Mouse (Mus musculus) myocyte (in vitro differentiated cells): ENCODE measurements at regions not wholly inside any gene's neighbourhood (a gene's known extent, or its start where the extent isn't known, plus 50 kb on each side); places are given as distances from the start of the nearest gene placed in this dataset.

Experiments
- H3K27me3 ChIP-seq: one replicate; pipeline ENCODE4 v1.6.1; 2011; ENCODE audit not compliant: control insufficient read depth, insufficient read depth, insufficient read length
- H3K36me3 ChIP-seq: one replicate; pipeline ENCODE4 v1.6.1; 2011; ENCODE audit not compliant: control insufficient read depth, insufficient read depth
- H3K4me2 ChIP-seq: one replicate; pipeline ENCODE4 v1.6.1; 2011; ENCODE audit warnings: low read depth, control low read depth
- H3K4me3 ChIP-seq: one replicate; pipeline ENCODE4 v1.5.1; 2011; ENCODE audit warnings: mild to moderate bottlenecking, control low read depth, moderate library complexity
- H3K79me2 ChIP-seq: one replicate; pipeline ENCODE4 v1.6.1; 2011; ENCODE audit not compliant: control insufficient read depth, insufficient read depth
- H3ac ChIP-seq: one replicate; pipeline ENCODE4 v1.6.1; 2011; ENCODE audit not compliant: control insufficient read depth, insufficient read length
- CEBPB ChIP-seq: IDR thresholded peaks from 2 replicates; pipeline ENCODE4 v1.6.1; 2011; ENCODE audit warnings: mild to moderate bottlenecking, moderate library complexity; ENCODE audit not compliant: poor library complexity, insufficient read depth, severe bottlenecking
- E2F4 ChIP-seq: IDR thresholded peaks from one replicate; pipeline ENCODE4 v1.6.1; 2011; ENCODE audit warnings: mild to moderate bottlenecking, control low read depth, moderate library complexity; ENCODE audit not compliant: insufficient read depth
- MAX ChIP-seq: IDR thresholded peaks from one replicate; pipeline ENCODE4 v1.6.1; 2011; ENCODE audit warnings: low read depth, mild to moderate bottlenecking, control low read depth
- MYOD1 ChIP-seq, 3 experiments: IDR thresholded peaks; one replicate each; pipeline ENCODE4 v1.6.1; 2011; ENCODE audit warnings: control low read depth in 2 of 3, low read depth in 2 of 3, mild to moderate bottlenecking in 2 of 3, moderate library complexity in 1 of 3; ENCODE audit not compliant: insufficient read length in 2 of 3, control insufficient read depth in 1 of 3
- MYOG ChIP-seq, 3 experiments: IDR thresholded peaks; one replicate each; pipeline ENCODE4 v1.6.1; 2011; ENCODE audit warnings: control low read depth in 2 of 3, low read depth in 2 of 3, mild to moderate bottlenecking in 2 of 3; ENCODE audit not compliant: insufficient read length in 2 of 3, control insufficient read depth in 1 of 3, insufficient read depth in 1 of 3
- POLR2A ChIP-seq: IDR thresholded peaks from one replicate; pipeline ENCODE4 v1.6.1; 2011; ENCODE audit warnings: low read depth, mild to moderate bottlenecking, control low read depth, moderate library complexity; ENCODE audit not compliant: insufficient read length
- POLR2AphosphoS2 ChIP-seq: IDR thresholded peaks from one replicate; pipeline ENCODE4 v1.6.1; 2011; ENCODE audit warnings: low read depth, control low read depth; ENCODE audit not compliant: insufficient read length
- REST ChIP-seq: IDR thresholded peaks from one replicate; pipeline ENCODE4 v1.6.1; 2011; ENCODE audit warnings: mild to moderate bottlenecking, control low read depth, moderate library complexity; ENCODE audit not compliant: insufficient read depth, insufficient read length
- SRF ChIP-seq: IDR thresholded peaks from one replicate; pipeline ENCODE4 v1.6.1; 2011; ENCODE audit warnings: low read depth; ENCODE audit not compliant: control insufficient read depth, insufficient read length
- TCF12 ChIP-seq: IDR thresholded peaks from one replicate; pipeline ENCODE4 v1.6.1; 2011; ENCODE audit warnings: mild to moderate bottlenecking, control low read depth; ENCODE audit not compliant: poor library complexity, insufficient read depth, severe bottlenecking
- TCF3 ChIP-seq: IDR thresholded peaks from one replicate; pipeline ENCODE4 v1.6.1; 2011; ENCODE audit warnings: low read depth, control low read depth; ENCODE audit not compliant: insufficient read length
- USF1 ChIP-seq: IDR thresholded peaks from one replicate; pipeline ENCODE4 v1.6.1; 2011; ENCODE audit warnings: low read depth, mild to moderate bottlenecking, control low read depth, moderate library complexity

DNA sequence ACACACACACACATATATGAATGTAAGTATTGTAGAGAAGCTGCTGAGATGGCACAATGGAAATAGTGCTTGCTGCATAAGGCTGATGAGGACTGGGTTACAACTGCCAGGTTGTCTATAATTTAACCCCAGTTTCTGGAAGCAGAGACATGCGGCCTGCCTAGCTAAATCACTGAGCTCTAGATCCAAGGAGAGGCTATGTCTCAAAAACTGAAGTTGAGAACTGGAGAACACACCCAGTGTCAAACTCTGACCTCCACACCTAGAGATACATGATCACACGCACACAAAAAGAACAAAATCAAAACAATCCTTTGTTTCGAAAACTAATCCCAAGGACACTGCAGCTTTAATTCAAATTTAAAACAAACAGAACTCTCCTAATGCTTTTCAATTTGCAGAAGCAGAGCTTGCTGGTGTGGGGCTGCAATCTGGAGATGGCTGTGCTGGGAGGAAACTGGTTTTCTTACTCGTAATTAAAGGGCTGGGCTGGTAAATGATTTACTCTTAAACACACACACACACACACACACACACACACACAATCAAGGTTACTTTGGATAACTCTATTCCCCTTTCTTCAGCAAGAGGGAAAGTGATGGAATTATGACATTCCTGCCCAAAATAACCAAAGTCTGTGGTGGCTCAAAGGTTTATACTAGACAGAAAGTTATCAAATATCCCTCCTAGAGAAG lies 299.3 kb upstream of the Cited2 start:
- H3K27me3 ChIP-seq = no peaks in the 10 kb centered on the region
- no peak overlapping the region for H3K4me2 ChIP-seq
- no peak overlapping the region for H3K4me3 ChIP-seq
- H3K36me3 ChIP-seq = no peaks in the 10 kb centered on the region
- H3ac ChIP-seq = no peak overlapping the region
- no peak for TF ChIP-seq SRF
- no peak for TF ChIP-seq POLR2A
- no peak for TF ChIP-seq POLR2AphosphoS2
- TF ChIP-seq MAX = no peak
- no peak for TF ChIP-seq MYOD1 (IDR thresholded peaks at IDR 0.05; ENCODE audit: control insufficient read depth in 1 of 3, insufficient read length in 2 of 3, low read depth in 2 of 3)
- TF ChIP-seq E2F4 = no peak
- TF ChIP-seq USF1 = no peak
- TF ChIP-seq TCF12 = no peak
- TF ChIP-seq TCF3 = no peak
- no peak for TF ChIP-seq CEBPB
- TF ChIP-seq MYOG (IDR thresholded peaks at IDR 0.05; ENCODE audit: control insufficient read depth in 1 of 3, insufficient read depth in 1 of 3, insufficient read length in 2 of 3, low read depth in 2 of 3) = no peak
- TF ChIP-seq REST = no peak
- H3K79me2 ChIP-seq = no peaks in the 10 kb centered on the region

DNA sequence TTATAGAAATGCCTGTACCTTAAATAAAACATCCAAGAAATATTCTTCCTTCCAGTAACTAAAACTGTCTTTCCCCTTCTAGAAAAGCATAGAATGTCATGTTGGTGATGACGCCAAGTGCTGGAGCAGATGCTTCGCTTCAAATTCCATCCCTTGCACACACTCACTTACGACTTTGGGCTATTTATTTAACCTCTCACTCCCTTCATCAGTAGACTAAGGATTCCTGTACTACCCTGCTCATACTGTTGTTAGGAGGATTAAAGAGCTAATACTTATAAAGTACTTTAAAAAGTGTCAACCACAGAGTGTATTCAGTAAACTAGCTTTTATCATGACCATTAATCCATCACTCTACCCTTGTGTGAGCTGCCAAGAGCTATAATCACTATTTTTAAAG lies 296.8 kb upstream of the Cited2 start:
- Histone ChIP-seq H3K79me2 (no peaks in the 10 kb centered on the region), H3ac (no peak overlapping the region), H3K36me3 (no peaks in the 10 kb centered on the region), H3K4me3 (no peak overlapping the region), H3K27me3 (no peaks in the 10 kb centered on the region), H3K4me2 (no peak overlapping the region)
- TF ChIP-seq TCF12 = no peak
- no peak for TF ChIP-seq POLR2A
- TF ChIP-seq MYOG (IDR thresholded peaks at IDR 0.05; ENCODE audit: control insufficient read depth in 1 of 3, insufficient read depth in 1 of 3, insufficient read length in 2 of 3, low read depth in 2 of 3) = no peak
- TF ChIP-seq SRF = no peak
- TF ChIP-seq TCF3 = no peak
- no peak for TF ChIP-seq POLR2AphosphoS2
- no peak for TF ChIP-seq MAX
- no peak for TF ChIP-seq USF1
- TF ChIP-seq MYOD1 (IDR thresholded peaks at IDR 0.05; ENCODE audit: control insufficient read depth in 1 of 3, insufficient read length in 2 of 3, low read depth in 2 of 3) = no peak
- TF ChIP-seq REST = no peak
- no peak for TF ChIP-seq E2F4
- no peak for TF ChIP-seq CEBPB

DNA sequence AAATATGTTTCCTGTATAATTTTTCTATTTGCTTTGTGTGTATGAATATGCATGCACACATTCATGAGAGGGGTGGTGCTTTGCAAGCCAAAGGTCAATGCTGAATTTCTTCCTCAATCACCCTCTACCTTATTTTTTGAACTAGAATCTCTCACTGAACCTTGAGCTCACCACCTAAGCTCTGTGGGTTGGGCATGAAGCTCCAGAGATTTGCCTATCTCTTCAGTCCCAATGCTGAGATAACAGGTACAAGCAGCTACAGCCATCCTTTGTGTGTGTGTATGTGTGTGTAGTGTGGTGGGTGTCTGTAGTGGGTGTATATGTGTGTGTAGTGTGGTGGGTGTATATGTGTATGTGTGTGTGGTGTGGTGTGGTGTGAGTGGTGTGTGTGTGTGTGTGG lies 295.7 kb upstream of the Cited2 start:
- Histone ChIP-seq H3K4me3 (no peak overlapping the region), H3ac (no peak overlapping the region)

DNA sequence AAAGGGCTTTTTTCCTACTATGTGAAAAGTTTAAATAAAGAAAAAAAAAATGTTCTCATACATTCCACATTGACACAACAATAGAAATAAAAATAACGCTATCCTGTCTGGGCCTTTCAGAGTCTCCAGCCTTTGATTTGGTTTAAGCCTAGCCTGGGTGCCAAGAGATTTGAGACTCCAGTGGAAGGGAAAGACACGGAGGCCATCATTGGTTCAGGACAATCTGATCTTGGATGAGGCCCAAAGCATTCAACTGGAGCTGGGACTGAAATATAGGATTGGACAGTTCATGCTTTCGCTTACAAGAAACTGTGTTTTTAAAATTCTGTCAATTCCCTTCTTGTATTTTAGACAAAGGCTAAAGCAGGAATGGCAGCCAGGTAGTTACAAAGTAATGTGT lies 294.7 kb upstream of the Cited2 start:
- no peak overlapping the region for H3K4me3 ChIP-seq
- no peak overlapping the region for H3ac ChIP-seq
- no peak overlapping the region for H3K4me2 ChIP-seq
- no peaks in the 10 kb centered on the region for H3K36me3 ChIP-seq
- H3K79me2 ChIP-seq = no peaks in the 10 kb centered on the region
- no peak for TF ChIP-seq SRF
- TF ChIP-seq POLR2AphosphoS2 = no peak
- TF ChIP-seq MAX = no peak
- TF ChIP-seq USF1 = no peak
- no peak for TF ChIP-seq TCF3
- no peak for TF ChIP-seq POLR2A
- TF ChIP-seq REST = no peak
- TF ChIP-seq MYOD1 (IDR thresholded peaks at IDR 0.05; ENCODE audit: control insufficient read depth in 1 of 3, insufficient read length in 2 of 3, low read depth in 2 of 3) = no peak
- no peak for TF ChIP-seq MYOG (IDR thresholded peaks at IDR 0.05; ENCODE audit: control insufficient read depth in 1 of 3, insufficient read depth in 1 of 3, insufficient read length in 2 of 3, low read depth in 2 of 3)
- no peak for TF ChIP-seq CEBPB
- no peak for TF ChIP-seq E2F4
- TF ChIP-seq TCF12 = no peak
- H3K27me3 ChIP-seq = no peaks in the 10 kb centered on the region

More for the DNA sequence above, 295.7 kb upstream of the Cited2 start:
- H3K4me2 ChIP-seq = no peak overlapping the region
- no peaks in the 10 kb centered on the region for H3K79me2 ChIP-seq
- no peaks in the 10 kb centered on the region for H3K27me3 ChIP-seq
- H3K36me3 ChIP-seq = no peaks in the 10 kb centered on the region
- TF ChIP-seq REST = no peak
- TF ChIP-seq MYOD1 (IDR thresholded peaks at IDR 0.05; ENCODE audit: control insufficient read depth in 1 of 3, insufficient read length in 2 of 3, low read depth in 2 of 3) = no peak
- no peak for TF ChIP-seq E2F4
- TF ChIP-seq SRF = no peak
- TF ChIP-seq POLR2A = no peak
- TF ChIP-seq USF1 = no peak
- TF ChIP-seq TCF12 = no peak
- no peak for TF ChIP-seq MAX
- TF ChIP-seq CEBPB = no peak
- no peak for TF ChIP-seq POLR2AphosphoS2
- no peak for TF ChIP-seq MYOG (IDR thresholded peaks at IDR 0.05; ENCODE audit: control insufficient read depth in 1 of 3, insufficient read depth in 1 of 3, insufficient read length in 2 of 3, low read depth in 2 of 3)
- no peak for TF ChIP-seq TCF3

DNA sequence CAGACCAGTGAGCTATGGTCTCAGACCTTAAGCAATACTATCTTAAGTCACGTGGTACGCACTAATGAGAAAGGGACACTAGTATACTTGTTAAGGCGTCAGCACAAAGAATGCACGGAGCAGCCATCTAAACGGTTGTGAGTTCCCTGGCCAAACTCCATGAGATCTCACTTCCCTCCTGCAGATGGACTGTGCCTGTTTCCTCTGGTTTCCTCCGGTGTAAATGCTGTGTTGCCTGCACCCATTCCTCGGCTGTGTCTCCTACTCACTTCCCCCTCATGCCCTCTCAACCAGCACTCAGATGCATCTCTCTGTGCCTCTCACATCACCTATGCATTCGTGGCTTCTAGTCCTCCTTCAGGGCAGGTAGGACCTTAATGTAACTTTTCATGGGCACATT lies 291.9 kb upstream of the Cited2 start:
- Histone ChIP-seq H3ac (no peak overlapping the region), H3K27me3 (no peaks in the 10 kb centered on the region), H3K4me2 (no peak overlapping the region), H3K4me3 (no peak overlapping the region), H3K79me2 (no peaks in the 10 kb centered on the region), H3K36me3 (no peaks in the 10 kb centered on the region)
- TF ChIP-seq REST (no peak), SRF (no peak), MAX (no peak)
